Mouse (Mus musculus): Measurements from ENCODE around the gene Slc16a12. TPM values are rescaled to one million over a fixed set of nuclear protein-coding genes. Genes with fewer than 3 reads are reported as not detected.
A peak's percentile ranks its signal among the peaks of the same experiment; 100 is the strongest.
"Not testable (repeated sequence)": the region's sequence is repeated elsewhere in the genome, so short reads cannot be mapped to it uniquely, and the experiment has no call there.

Gene Slc16a12
- polyA plus RNA-seq, 1 experiment from 2014 or later = 5.7 TPM

- no peaks in the 10 kb centered on the region for H3K9me3 ChIP-seq (replicated peaks; ENCODE audit: control insufficient read depth, low read length)
- H3K36me3 ChIP-seq (ENCODE audit: control insufficient read depth, insufficient read depth, low read length) = no peaks in the 10 kb centered on the region
- 1% methylated on average over 5 of the region's 5 CpGs for WGBS
- no peak overlapping the region for H3K27ac ChIP-seq (ENCODE audit: low read length)
- no peak overlapping the region for H3K9ac ChIP-seq (ENCODE audit: low read length)
- ATAC-seq (ENCODE audit: insufficient read depth, low FRiP score) = no peak
- no peaks in the 10 kb centered on the region for H3K27me3 ChIP-seq (ENCODE audit: control insufficient read depth, insufficient read depth, low read length)
- no peak overlapping the region for H3K4me2 ChIP-seq (ENCODE audit: low read depth, low read length)
- H3K4me1 ChIP-seq (ENCODE audit: control insufficient read depth, insufficient read depth, low read length) = 0 out of 2 replicates have a peak, but pooled peaks cover 3% of the 10 kb centered on the region
- no peak overlapping the region for H3K4me3 ChIP-seq (replicated peaks; ENCODE audit: low read length)
These were observed 81.0 kb downstream of the Slc16a12 start for GRCm38 (mm10) chr19:34666127-34666526.

DNA sequence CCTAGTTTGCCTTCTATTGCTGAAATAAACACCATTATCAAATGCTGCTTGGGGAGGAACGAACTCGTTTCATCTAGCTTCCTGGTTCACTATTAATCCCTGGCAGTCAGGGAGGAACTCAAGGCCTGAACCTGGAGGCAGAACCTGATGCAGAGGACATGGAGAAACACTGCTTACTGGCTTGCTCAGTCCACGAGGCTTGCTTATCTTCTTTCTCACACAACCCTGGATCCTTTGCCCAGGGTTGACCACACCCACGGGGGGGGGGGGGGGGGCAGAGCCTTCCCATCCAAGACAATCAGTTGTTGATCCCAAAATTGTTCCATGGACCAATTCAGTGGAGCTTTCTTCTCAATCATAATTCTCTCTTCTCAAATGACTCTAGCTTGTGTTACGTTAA is 84.3 kb downstream of the Slc16a12 start:
- H3K36me3 ChIP-seq (ENCODE audit: control insufficient read depth, insufficient read depth, low read length) = no peaks in the 10 kb centered on the region
- H3K27me3 ChIP-seq (ENCODE audit: control insufficient read depth, insufficient read depth, low read length) = no peaks in the 10 kb centered on the region
- H3K4me2 ChIP-seq (ENCODE audit: low read depth, low read length) = peak overlapping the region; percentile 52; the same call in 1 of the 2 replicates
- ATAC-seq (ENCODE audit: insufficient read depth, low FRiP score) = 0 out of 2 replicates have a peak, but pooled peaks have one; percentile 26
- H3K4me3 ChIP-seq (replicated peaks; ENCODE audit: low read length) = no peak overlapping the region
- WGBS = 31% methylated on average over 5 of the region's 5 CpGs
- no peak overlapping the region for H3K27ac ChIP-seq (ENCODE audit: low read length)
- H3K9ac ChIP-seq (ENCODE audit: low read length) = no peak overlapping the region
- no peaks in the 10 kb centered on the region for H3K9me3 ChIP-seq (replicated peaks; ENCODE audit: control insufficient read depth, low read length)
- H3K4me1 ChIP-seq (ENCODE audit: control insufficient read depth, insufficient read depth, low read length) = 0 out of 2 replicates have a peak, but pooled peaks cover 3% of the 10 kb centered on the region

DNA sequence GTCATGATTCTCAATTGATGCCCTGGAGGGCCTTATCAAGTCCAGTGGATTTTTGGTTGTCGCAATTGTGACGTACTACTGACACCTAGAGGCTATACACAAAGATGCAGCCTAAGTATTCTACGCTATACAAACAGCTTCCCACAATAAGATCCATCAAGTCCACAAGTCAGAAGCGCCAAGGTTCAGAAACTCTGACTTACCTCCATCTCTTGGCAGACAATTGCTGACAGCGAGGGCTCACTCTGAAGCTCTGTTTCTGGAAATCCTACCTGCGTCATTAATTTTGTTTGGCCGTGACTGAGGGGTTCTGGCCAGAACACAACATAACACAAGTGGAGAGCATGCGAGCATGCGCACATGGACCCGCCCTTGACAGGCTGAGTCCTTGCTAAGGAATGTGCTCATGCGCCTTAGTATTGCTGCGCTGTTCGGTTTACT is 85.0 kb downstream of the Slc16a12 start:
- Histone ChIP-seq H3K4me3 (replicated peaks; ENCODE audit: low read length) (peak overlapping the region; percentile 44), H3K27ac (ENCODE audit: low read length) (no peak overlapping the region), H3K9ac (ENCODE audit: low read length) (no peak overlapping the region), H3K4me2 (ENCODE audit: low read depth, low read length) (peak overlapping the region; percentile 52), H3K36me3 (ENCODE audit: control insufficient read depth, insufficient read depth, low read length) (no peaks in the 10 kb centered on the region), H3K27me3 (ENCODE audit: control insufficient read depth, insufficient read depth, low read length) (no peaks in the 10 kb centered on the region), H3K4me1 (ENCODE audit: control insufficient read depth, insufficient read depth, low read length) (0 out of 2 replicates have a peak, but pooled peaks cover 3% of the 10 kb centered on the region), H3K9me3 (replicated peaks; ENCODE audit: control insufficient read depth, low read length) (no peaks in the 10 kb centered on the region)
- WGBS = 14% methylated on average over 13 of the region's 13 CpGs
- ATAC-seq (ENCODE audit: insufficient read depth, low FRiP score) = peak; percentile 92

DNA sequence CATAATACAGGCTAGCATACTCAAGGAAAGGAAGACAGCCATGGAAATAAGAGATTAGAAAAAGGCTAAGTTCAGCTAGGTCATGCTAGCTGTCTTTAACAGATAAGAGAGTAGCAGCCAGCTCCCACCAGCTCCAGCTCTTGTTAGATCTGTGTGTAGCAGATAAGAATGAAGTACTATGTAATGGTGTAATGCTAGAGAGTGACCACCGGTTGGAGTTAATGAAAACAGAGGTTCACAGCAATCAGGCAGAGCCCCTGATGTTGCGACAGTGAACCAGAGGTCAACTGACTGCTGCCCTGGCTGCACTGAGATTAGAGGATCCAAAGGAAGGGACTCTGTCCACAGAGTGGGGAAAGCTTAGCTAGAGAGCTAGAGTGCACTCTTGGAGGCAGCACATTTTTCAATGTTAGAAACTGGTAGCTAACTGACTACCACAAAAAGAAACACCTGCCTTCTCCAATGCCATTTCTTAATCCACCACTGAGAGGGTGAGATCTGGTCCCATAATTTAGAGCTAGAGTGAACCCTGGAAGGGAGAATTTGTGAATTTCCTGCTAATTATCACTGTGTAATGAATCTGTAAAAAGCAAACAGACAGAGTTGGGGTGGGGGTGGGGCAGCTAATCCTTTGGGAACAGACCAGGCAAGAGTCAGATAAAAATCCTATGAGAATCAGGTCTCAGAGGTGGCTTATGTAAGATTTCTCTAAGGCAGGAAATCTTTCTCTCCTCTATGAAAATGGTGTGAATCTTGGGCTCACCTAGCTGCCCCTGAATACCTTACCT is 90.4 kb downstream of the Slc16a12 start:
- Histone ChIP-seq H3K4me3 (replicated peaks; ENCODE audit: low read length) (no peak overlapping the region), H3K36me3 (ENCODE audit: control insufficient read depth, insufficient read depth, low read length) (no peaks in the 10 kb centered on the region), H3K27ac (ENCODE audit: low read length) (no peak overlapping the region), H3K9me3 (replicated peaks; ENCODE audit: control insufficient read depth, low read length) (no peaks in the 10 kb centered on the region), H3K27me3 (ENCODE audit: control insufficient read depth, insufficient read depth, low read length) (no peaks in the 10 kb centered on the region), H3K9ac (ENCODE audit: low read length) (no peak overlapping the region), H3K4me2 (ENCODE audit: low read depth, low read length) (no peak overlapping the region), H3K4me1 (ENCODE audit: control insufficient read depth, insufficient read depth, low read length) (no peaks in the 10 kb centered on the region)
- 22% methylated on average over 2 of the region's 2 CpGs for WGBS
- ATAC-seq (ENCODE audit: insufficient read depth, low FRiP score) = peak; percentile 77

DNA sequence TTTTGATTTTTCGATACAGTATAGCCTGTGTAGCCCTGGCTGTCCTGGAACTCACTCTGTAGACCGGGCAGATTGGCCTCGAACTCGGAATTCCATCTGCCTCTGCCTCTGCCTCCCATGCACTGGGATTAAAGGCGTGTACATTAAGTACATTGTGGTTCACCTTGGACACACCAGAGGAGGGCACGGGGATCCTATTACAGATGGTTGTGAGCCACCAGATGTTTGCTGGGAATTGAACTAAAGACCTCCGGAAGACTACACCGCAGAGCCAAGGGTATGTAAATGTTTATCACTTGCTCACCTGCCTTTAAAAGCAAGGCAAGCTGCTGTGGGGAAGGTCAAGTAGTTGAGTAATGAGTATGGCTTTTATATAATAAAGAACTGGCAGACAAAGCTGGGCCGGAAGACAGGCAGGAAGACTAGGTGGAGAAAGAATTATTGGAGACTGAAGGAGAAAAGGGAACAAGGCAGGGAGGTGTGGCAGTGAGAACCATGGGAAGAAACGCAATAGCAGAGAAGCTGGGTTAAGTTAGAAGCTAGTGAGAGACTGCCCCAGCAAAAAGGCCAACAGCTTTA is 91.8 kb downstream of the Slc16a12 start:
- Histone ChIP-seq H3K9ac (ENCODE audit: low read length) (no peak overlapping the region), H3K4me2 (ENCODE audit: low read depth, low read length) (no peak overlapping the region), H3K27me3 (ENCODE audit: control insufficient read depth, insufficient read depth, low read length) (no peaks in the 10 kb centered on the region), H3K36me3 (ENCODE audit: control insufficient read depth, insufficient read depth, low read length) (no peaks in the 10 kb centered on the region), H3K4me3 (replicated peaks; ENCODE audit: low read length) (no peak overlapping the region), H3K9me3 (replicated peaks; ENCODE audit: control insufficient read depth, low read length) (no peaks in the 10 kb centered on the region), H3K4me1 (ENCODE audit: control insufficient read depth, insufficient read depth, low read length) (no peaks in the 10 kb centered on the region), H3K27ac (ENCODE audit: low read length) (no peak overlapping the region)
- no peak for ATAC-seq (ENCODE audit: insufficient read depth, low FRiP score)
- WGBS = 60% methylated on average over 10 of the region's 10 CpGs

- no peaks in the 10 kb centered on the region for H3K9me3 ChIP-seq (replicated peaks; ENCODE audit: control insufficient read depth, low read length)
- H3K36me3 ChIP-seq (ENCODE audit: control insufficient read depth, insufficient read depth, low read length) = no peaks in the 10 kb centered on the region
- no peak overlapping the region for H3K4me2 ChIP-seq (ENCODE audit: low read depth, low read length)
- no peaks in the 10 kb centered on the region for H3K4me1 ChIP-seq (ENCODE audit: control insufficient read depth, insufficient read depth, low read length)
- no peak overlapping the region for H3K9ac ChIP-seq (ENCODE audit: low read length)
- H3K27me3 ChIP-seq (ENCODE audit: control insufficient read depth, insufficient read depth, low read length) = no peaks in the 10 kb centered on the region
- WGBS = 79% methylated on average over 6 of the region's 6 CpGs
- no peak for ATAC-seq (ENCODE audit: insufficient read depth, low FRiP score)
- H3K4me3 ChIP-seq (replicated peaks; ENCODE audit: low read length) = no peak overlapping the region
- no peak overlapping the region for H3K27ac ChIP-seq (ENCODE audit: low read length)
These were observed 96.1 kb downstream of the Slc16a12 start for GRCm38 (mm10) chr19:34650997-34651396.

GRCm38 (mm10) chr19:34650276-34650675 is 96.8 kb downstream of the Slc16a12 start:
- Histone ChIP-seq H3K4me2 (ENCODE audit: low read depth, low read length) (no peak overlapping the region), H3K27me3 (ENCODE audit: control insufficient read depth, insufficient read depth, low read length) (no peaks in the 10 kb centered on the region), H3K27ac (ENCODE audit: low read length) (no peak overlapping the region), H3K9me3 (replicated peaks; ENCODE audit: control insufficient read depth, low read length) (no peaks in the 10 kb centered on the region), H3K9ac (ENCODE audit: low read length) (no peak overlapping the region), H3K4me1 (ENCODE audit: control insufficient read depth, insufficient read depth, low read length) (no peaks in the 10 kb centered on the region), H3K36me3 (ENCODE audit: control insufficient read depth, insufficient read depth, low read length) (no peaks in the 10 kb centered on the region), H3K4me3 (replicated peaks; ENCODE audit: low read length) (no peak overlapping the region)
- ATAC-seq (ENCODE audit: insufficient read depth, low FRiP score) = no peak
- 85% methylated on average over 3 of the region's 3 CpGs for WGBS

GRCm38 (mm10) chr19:34647630-34648029 is 99.5 kb downstream of the Slc16a12 start:
- H3K27me3 ChIP-seq (ENCODE audit: control insufficient read depth, insufficient read depth, low read length); H3K9ac ChIP-seq (ENCODE audit: low read length); H3K9me3 ChIP-seq (replicated peaks; ENCODE audit: control insufficient read depth, low read length); H3K4me1 ChIP-seq (ENCODE audit: control insufficient read depth, insufficient read depth, low read length); ATAC-seq (ENCODE audit: insufficient read depth, low FRiP score); H3K4me2 ChIP-seq (ENCODE audit: low read depth, low read length); H3K4me3 ChIP-seq (replicated peaks; ENCODE audit: low read length); H3K27ac ChIP-seq (ENCODE audit: low read length); H3K36me3 ChIP-seq (ENCODE audit: control insufficient read depth, insufficient read depth, low read length): not testable (repeated sequence)
- WGBS = 85% methylated on average over 7 of the region's 8 CpGs

- no peak overlapping the region for H3K9ac ChIP-seq (ENCODE audit: low read length)
- ATAC-seq (ENCODE audit: insufficient read depth, low FRiP score) = no peak
- no peaks in the 10 kb centered on the region for H3K9me3 ChIP-seq (replicated peaks; ENCODE audit: control insufficient read depth, low read length)
- WGBS = 78% methylated on average over 5 of the region's 5 CpGs
- H3K27me3 ChIP-seq (ENCODE audit: control insufficient read depth, insufficient read depth, low read length) = no peaks in the 10 kb centered on the region
- no peaks in the 10 kb centered on the region for H3K36me3 ChIP-seq (ENCODE audit: control insufficient read depth, insufficient read depth, low read length)
- H3K4me2 ChIP-seq (ENCODE audit: low read depth, low read length) = no peak overlapping the region
- H3K4me3 ChIP-seq (replicated peaks; ENCODE audit: low read length) = no peak overlapping the region
- H3K4me1 ChIP-seq (ENCODE audit: control insufficient read depth, insufficient read depth, low read length) = no peaks in the 10 kb centered on the region; the same call in 1 of the 2 replicates
- no peak overlapping the region for H3K27ac ChIP-seq (ENCODE audit: low read length)
These were observed 104.5 kb downstream of the Slc16a12 start for GRCm38 (mm10) chr19:34642616-34643015.

Data from stomach, embryonic 16.5 days (tissue).